Mouse (Mus musculus) kidney, adult 2 months (tissue): ENCODE results near the gene Adamts2.

Experiments
- CTCF ChIP-seq: fragments of 200-500 bp; conservative IDR thresholded peaks from 2 replicates; pipeline ENCODE4 v1.5.1; 2011; ENCODE audit warnings: low read depth, mild to moderate bottlenecking, control low read depth, low read length, moderate library complexity, mixed read lengths; ENCODE audit not compliant: insufficient read depth, insufficient read length
- POLR2A ChIP-seq: fragments of 200-500 bp; IDR thresholded peaks from one replicate; pipeline ENCODE4 v1.6.1; 2011; ENCODE audit warnings: low read depth, low read length, control low read depth

GRCm38 (mm10) chr11:50766461-50766860 is 164.6 kb downstream of the Adamts2 start:
- no peak for TF ChIP-seq CTCF
- no peak for TF ChIP-seq POLR2A
